Mouse (Mus musculus) gonadal fat pad, adult 2 months (tissue): Measurements from ENCODE around the gene Lrrc23. TPM values are rescaled to one million over a fixed set of nuclear protein-coding genes. Genes with fewer than 3 reads are reported as not detected.
"Not testable (repeated sequence)": the region's sequence is repeated elsewhere in the genome, so short reads cannot be mapped to it uniquely, and the experiment has no call there.

Experiments
- DNase-seq: peaks from one replicate; pipeline ENCODE4 v3.0.0-alpha.2; 2012; ENCODE audit warnings: low read depth
- polyA plus RNA-seq: library from polyadenylated mRNA; depleted of rRNA; stranded (reverse); fragments of >200 nt; gene quantifications from 2 replicates; pipeline ENCODE4 v1.2.3, GENCODE M21; 2012; rRNA removed

Lrrc23 gene
- polyA plus RNA-seq: 3.1 and 4.6 TPM in 2 replicates

- DNase-seq: no peak
These were observed at the start of gene Lrrc23 for GRCm38 (mm10) chr6:124779222-124779983. TSS of gene Lrrc23 (minus strand) at chr6:124779727.

- no peak for DNase-seq
These were observed 48.6 kb upstream of the Lrrc23 start for GRCm38 (mm10) chr6:124828101-124828592.

DNA sequence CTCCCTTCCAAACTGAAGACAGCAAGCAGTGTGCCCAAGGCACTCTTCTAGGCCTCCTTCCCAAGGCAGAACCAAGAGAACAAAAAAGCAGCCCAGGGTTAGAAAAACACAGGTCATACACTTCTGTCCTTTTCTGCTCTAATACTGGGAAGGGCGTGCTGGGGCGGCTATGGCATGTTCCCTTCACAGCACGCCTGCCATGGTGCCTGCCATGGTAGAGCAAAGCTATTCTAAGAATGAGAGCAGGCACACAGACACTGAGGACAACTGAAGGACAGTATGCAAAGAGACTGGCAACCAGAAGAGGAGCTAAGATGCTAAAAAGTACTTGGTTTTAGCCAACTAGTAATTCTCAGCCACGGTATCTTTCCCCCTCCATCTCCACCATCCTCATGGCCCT lies 42.5 kb upstream of the Lrrc23 start:
- no peak for DNase-seq

- no peak for DNase-seq
These were observed 41.4 kb upstream of the Lrrc23 start for GRCm38 (mm10) chr6:124820891-124821290.

- DNase-seq: no peak
These were observed 38.4 kb upstream of the Lrrc23 start for GRCm38 (mm10) chr6:124817971-124818370.

DNA sequence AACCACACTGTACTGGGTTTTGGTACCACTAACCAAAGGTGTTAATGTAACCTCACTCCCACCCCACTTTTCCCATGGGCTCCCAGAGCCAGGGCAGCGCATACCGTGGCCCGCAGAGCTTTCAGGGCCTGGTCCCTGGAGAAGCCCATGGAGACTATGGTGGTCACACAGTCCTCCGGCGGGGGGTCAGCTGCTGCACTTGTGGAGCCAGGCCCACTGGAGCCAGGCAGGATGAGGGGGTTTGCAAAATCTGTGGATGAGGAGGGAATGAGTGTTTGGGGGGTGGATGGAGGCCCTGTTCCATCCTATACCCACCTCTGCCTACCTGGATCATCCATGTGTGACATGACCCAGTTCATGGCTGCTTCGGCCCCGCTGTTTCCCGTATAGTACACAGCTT lies 38.0 kb upstream of the Lrrc23 start:
- DNase-seq: no peak

DNA sequence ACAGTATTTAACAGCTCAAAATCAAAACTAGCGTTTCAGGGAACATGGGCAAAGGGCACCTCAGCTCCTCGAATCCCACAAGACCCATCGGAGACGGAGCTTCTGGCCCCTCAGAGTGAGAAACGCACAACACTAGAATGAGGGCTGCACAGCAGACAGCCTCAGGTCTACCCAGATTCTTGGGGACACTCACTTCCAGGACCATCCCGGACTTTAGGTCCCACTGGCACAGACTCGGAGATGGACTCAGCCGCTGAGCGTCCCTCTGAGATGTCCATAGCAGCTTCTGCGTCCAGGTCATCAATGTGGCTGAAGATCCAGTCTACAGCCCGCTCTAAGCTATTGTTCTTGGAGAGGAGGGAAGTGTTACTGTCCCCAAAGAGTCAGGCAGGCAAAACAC lies 37.6 kb upstream of the Lrrc23 start:
- no peak for DNase-seq

- DNase-seq: no peak
These were observed 37.1 kb upstream of the Lrrc23 start for GRCm38 (mm10) chr6:124816611-124817010.

DNA sequence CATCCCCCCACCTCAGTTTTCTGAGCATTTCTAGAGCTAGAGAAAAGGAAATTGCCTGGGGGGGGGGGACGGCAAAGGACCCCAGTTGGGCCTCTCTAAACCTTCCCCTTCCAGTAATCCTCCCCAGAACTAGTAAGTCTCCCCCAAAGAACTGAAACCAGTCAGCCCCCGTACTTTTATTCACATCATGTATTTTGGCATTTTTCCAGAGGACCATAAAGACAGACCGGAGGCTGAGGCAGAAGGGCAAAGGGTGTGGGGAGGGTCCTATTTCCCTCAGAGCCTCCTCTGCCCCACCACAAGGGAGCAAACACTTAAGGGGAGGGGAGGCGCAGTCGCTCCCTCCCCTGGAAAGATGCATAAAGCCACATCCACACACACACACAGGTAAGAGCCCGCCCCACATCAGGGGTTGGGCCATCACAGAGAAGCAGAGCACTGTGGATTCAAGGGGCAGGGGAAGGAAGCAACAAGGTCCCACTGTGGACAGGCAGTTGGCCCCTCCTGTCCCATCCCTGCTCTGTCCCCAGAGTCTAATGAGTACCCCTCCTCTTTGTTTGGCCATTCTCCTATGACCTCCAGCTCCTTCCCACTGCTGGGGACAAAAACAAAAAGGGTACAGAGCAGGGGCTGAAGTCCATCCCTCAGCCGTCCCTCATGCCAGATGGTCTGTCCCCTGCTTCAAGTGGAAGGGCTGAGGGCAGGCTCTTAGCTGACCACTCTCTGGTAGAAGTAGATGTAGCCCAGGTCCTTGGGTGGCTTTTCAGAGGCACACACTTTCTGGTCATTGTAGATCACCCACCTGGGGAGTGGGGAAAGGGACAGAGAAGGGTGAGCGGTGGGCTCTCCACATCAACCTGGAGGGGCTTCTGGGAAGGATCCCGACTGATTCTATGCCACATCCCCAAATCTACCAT lies 35.6 kb upstream of the Lrrc23 start:
- DNase-seq: no peak

GRCm38 (mm10) chr6:124814448-124814847 lies 34.9 kb upstream of the Lrrc23 start:
- DNase-seq: no peak

DNA sequence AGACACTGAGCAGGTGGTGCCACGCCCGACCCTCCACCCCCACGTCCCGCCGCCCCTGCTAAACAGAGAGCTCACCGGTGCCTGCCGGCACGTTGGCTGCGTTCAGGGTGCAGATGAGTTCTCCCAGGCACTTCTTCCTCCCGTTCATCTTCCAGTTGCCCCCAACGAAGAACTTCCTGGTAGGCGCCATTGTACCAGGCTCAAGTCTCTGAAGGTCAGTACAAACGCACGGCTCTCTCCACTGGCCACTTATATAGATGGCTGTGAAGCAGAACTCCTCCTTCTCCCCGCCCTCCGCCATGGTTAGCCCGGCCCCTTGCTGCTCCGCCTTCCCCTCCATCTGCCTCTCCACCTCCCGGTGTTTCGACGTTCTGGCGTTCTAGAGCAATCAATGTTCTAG lies 34.4 kb upstream of the Lrrc23 start, which contains the start of gene Tpi1:
TSS of gene Tpi1 (minus strand) at position 364 of the 400 bp plus-strand sequence.
- DNase-seq: no peak

DNA sequence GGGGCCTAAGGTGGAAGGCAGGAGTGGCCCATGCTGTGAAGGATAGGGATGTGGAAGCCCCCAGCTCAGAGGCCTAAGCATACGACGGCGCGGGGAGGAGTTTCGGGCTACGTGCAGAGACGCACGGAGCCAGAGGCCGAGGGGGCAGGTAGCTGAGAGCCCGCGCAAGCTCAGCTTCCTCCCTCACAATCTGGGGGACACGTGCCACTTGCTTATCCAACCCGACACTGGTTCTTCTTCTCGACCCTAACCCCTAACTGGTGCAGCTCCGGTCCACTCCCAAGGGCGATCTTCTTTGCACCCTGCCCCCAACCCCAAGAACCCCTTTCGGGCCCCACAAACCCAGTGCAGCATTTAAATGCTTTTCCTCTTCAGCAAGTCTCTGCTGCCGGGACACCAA lies 34.0 kb upstream of the Lrrc23 start:
- DNase-seq: no peak

DNA sequence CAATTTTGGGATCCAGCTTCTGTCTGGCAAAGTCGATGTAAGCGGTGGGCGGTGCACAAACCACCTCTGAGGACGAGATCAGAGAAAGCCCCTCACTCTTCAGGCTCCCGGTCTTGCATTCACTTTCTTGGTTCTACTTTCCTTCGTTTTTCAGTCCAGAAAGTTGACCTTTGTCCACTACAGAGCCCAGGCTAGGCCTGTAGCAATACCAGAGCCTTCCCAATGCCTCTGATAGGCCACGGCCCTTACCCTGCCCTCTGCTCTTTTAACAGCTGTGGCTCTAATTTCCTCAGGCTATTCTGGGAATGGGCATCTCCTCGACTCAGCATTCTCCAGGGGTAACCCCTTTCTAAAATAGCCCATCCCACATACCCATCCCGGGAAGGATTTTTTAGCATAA lies 33.3 kb upstream of the Lrrc23 start:
- no peak for DNase-seq

DNA sequence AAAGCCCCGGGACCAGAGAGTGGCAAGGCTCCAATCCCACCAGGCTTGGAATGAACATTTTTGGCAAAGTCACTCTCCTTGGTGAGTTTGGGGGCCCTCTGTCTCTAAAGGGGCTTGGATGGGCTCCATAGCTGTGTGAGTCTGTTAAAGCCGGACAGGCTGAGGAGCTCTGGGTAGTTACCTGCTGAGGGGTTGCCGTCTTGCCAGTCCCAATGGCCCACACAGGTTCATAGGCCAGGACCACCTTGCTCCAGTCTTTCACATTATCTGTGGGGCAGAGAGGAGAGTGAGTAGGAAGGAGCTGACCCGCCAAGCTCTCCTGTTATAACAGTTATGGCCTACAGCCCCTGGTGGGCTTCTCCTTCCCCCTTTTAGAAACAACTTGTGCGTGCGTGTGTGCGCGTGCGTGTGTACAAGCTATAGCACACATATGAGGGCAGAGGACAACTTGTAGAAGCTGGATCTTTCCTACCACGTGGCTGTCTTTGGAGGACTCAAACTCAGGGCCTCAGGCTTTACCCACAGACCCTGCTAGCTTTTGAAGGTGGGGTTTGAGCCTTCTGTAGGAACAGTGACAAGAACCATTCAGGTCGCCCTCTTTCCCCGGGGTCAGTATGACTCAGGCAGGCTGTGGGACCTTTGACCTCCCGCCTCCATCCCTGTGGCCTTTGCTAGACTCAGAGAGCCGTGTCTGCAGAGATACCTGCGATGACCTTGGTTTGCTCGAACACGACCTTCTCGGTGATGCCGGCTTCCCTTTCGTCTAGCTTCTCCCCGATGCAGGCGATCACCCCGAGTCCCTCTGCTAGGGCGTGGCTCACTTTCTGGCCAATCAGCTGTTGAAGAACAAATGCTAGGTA lies 32.4 kb upstream of the Lrrc23 start:
- DNase-seq: no peak

DNA sequence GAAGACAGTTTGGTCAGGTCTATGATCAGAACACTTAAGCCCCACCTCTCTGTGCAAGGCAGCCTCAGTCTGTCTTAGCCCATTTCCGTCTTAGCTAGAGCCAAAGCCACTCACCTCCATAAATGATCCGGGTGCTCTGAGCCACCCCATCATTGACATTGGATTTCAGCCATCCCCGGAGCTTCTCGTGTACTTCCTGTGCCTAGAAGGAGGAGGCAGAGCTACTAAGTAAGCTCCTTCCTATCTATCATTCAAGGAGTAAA lies 31.8 kb upstream of the Lrrc23 start:
- no peak for DNase-seq

DNA sequence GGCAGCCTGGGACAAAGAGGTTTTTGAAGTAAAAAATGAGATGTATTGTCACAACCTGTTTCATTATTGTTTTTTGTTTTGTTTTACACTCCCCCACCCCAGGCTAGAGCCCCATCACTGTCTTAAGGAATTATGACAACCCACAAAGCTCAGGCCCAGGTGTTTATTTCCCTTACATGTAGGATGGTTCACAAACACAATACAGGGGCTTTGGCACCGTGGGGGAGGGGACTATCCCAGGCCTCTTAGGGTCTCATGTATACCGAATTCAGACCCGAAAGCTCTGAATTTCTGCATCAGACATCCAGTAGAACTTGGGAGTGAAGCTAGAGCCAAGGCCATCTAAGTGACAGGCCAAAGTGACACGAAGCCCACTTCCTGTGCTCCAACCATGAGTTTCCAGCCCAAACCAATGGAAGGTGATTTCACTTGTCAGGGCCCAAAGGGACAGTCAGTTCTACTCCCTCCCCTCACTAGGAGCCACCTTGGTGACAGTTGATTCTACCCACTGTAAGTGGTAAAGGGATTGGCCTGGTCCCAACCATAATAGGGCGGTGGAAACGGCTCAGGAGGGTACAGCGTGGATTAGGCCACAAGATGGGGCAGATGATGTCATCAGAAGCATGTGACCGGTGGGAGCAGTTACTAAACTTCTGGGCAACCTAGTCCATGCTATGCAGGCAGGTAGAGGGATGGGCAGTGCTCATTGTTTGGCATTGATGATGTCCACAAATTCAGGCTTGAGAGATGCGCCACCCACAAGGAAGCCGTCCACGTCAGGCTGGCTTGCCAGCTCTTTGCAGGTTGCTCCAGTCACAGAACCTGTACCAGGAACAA lies 31.3 kb upstream of the Lrrc23 start:
- not testable (repeated sequence) for DNase-seq

- DNase-seq: no peak
These were observed 30.4 kb upstream of the Lrrc23 start for GRCm38 (mm10) chr6:124809775-124810538.

DNA sequence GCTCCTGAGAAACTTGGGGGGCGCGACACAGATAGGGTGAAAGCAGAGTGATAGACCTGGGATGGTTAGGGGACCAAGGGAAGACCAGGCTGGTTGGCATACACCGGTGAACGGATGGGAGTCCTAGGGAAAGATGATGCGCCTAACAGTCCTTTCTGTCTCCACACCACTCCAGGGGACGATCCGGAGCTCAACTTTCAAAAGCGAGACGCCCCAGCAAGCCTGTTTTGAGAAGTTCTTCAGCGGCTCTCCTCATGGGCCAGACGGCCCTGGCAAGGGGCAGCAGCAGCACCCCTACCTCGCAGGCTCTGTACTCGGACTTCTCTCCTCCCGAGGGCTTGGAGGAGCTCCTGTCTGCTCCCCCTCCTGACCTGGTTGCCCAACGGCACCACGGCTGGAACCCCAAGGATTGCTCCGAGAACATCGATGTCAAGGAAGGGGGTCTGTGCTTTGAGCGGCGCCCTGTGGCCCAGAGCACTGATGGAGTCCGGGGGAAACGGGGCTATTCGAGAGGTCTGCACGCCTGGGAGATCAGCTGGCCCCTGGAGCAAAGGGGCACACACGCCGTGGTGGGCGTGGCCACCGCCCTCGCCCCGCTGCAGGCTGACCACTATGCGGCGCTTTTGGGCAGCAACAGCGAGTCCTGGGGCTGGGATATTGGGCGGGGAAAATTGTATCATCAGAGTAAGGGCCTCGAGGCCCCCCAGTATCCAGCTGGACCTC lies 29.7 kb upstream of the Lrrc23 start:
- DNase-seq: no peak

- DNase-seq: no peak
These were observed 29.0 kb upstream of the Lrrc23 start, which contains the start of gene Spsb2 for GRCm38 (mm10) chr6:124808358-124809012. TSS of gene Spsb2 (plus strand) at chr6:124808661.
